Mouse (Mus musculus) effector memory CD4-positive, alpha-beta T cell, adult 5 months (primary cell): ENCODE results near the gene Rpl24. TPM values are rescaled to one million over a fixed set of nuclear protein-coding genes. Genes with fewer than 3 reads are reported as not detected.

Source experiments
- polyA plus RNA-seq: library from polyadenylated mRNA; unstranded; fragments of 100-300 nt; shearing (Covaris generic); gene quantifications from one replicate; pipeline ENCODE4 v1.2.1, GENCODE M21; 2017

Gene Rpl24
- polyA plus RNA-seq: 560 TPM

DNA sequence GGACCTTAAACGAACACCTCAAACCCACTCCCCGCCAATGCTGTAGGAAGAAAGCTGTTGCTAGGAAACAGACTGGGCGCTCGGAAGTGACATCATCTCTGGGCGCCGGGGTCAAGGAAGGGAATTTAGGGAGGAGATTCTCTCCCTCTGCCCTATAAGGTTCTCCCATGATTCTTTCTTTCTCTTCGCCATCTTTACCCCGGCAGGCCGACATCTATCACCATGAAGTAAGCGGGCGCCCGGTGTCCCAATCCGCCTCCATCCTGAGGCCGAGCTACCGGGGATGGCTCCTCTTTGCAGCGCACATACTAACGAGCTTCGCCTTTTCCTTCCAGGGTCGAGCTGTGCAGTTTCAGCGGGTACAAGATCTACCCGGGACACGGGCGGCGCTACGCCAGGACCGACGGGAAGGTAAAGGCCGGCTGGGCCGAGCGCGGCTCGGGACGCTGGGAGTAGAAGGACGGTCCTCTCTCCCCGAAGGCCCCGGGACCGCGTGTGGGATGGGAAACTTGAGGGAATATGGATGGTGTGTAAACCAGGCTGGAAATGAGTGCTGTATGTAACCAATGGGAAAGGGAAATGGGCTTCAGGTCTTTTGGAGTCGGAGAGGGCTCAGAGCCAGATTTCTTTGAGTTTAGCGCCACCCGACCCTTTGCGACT is at the start of gene Rpl24:
Gene Rpl24 (plus strand): TSS at position 64 of the 660 bp plus-strand sequence.

DNA sequence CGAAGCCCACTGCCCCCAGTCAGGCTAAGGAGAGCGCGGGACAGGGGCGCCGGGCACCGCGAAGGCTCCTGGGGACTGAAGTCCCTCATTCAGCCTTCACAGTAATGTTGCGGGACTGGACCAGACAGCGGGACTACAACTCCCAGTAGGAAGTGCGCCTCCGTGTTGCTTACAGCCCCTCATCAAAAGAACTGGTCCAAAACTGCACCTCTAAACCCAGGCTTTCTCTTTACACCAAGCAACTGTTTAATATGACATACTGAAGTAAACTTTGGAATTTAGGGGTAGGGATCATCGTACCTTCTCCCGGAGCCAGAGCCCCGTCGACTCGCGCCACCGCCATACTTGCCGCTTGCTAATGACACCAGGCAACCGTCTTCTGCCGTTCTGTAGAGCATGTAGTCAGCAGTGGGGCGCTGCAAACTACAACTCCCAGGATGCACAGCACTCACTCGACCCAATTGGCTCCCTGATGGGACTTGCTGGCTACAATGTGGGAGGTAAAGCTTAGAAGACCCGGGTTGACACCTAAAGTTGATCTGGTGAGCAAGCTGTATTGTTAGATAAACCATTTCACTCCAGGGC is 31.5 kb upstream of the Rpl24 start, which contains the start of gene Cep97:
Gene Cep97 (minus strand): TSS at position 403 of the 585 bp plus-strand sequence.

DNA sequence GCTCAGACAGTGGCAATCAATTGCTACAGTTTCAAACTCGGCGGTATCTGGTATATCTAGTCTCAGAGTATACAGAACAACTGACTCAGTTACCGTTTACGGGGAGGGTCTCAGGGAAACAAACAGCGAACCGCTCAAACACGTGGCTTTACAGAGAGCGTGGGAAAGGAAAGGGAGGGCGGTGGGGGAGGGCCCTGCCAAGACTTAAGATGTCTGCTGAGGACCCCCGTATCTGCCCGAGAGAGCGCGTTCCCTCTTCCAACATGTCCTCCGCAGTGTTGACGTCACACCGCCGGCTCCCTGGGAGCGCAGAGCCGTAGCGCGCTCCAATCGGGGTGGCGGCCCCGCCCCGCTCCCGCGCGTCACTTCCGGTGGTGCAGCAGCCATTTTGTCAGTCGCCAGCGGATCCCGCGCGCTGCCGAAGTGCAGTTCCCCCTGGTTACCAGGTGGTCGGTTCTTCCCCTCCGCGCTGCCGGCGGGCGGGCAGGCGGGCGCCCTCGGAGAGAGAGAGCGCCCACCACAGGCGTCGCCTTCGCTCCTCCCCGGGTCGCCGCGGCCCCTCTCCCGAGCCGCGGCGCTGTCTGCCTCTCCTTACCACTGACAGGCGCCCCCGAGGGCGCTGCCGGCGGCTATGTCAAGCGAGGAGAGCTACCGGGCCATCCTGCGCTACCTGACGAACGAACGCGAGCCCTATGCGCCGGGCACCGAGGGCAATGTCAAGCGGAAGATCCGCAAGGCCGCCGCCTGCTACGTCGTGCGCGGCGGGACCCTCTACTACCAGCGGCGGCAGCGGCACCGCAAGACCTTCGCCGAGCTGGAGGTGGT is 7.6 kb downstream of the Rpl24 start, which contains the start of gene Zbtb11:
Gene Zbtb11 (plus strand): TSS at position 453 of the 825 bp plus-strand sequence.

Other genes starting within 250 kb of the Rpl24 start
- 632 TPM for gene Nfkbiz, start 127.4 kb upstream of the Rpl24 start, polyA plus RNA-seq
- gene Nxpe3, start 71.0 kb upstream of the Rpl24 start, polyA plus RNA-seq: 13.3 TPM
- gene Cep97, start 31.4 kb upstream of the Rpl24 start, polyA plus RNA-seq: 33.2 TPM
- 93.0 TPM for gene Zbtb11, start 7.6 kb downstream of the Rpl24 start, polyA plus RNA-seq
- gene Pcnp, start 63.5 kb downstream of the Rpl24 start, polyA plus RNA-seq: 109 TPM
- gene Trmt10c, start 71.5 kb downstream of the Rpl24 start, polyA plus RNA-seq: 24.3 TPM
- 35.5 TPM for gene Senp7, start 82.1 kb downstream of the Rpl24 start, polyA plus RNA-seq
- gene Impg2, start 238.0 kb downstream of the Rpl24 start, polyA plus RNA-seq: 0.17 TPM